Mouse (Mus musculus): ENCODE results near the gene Klhl12. TPM values are rescaled to one million over a fixed set of nuclear protein-coding genes. Genes with fewer than 3 reads are reported as not detected.

Gene Klhl12
- polyA plus RNA-seq, 1 experiment: 24.1 TPM

DNA sequence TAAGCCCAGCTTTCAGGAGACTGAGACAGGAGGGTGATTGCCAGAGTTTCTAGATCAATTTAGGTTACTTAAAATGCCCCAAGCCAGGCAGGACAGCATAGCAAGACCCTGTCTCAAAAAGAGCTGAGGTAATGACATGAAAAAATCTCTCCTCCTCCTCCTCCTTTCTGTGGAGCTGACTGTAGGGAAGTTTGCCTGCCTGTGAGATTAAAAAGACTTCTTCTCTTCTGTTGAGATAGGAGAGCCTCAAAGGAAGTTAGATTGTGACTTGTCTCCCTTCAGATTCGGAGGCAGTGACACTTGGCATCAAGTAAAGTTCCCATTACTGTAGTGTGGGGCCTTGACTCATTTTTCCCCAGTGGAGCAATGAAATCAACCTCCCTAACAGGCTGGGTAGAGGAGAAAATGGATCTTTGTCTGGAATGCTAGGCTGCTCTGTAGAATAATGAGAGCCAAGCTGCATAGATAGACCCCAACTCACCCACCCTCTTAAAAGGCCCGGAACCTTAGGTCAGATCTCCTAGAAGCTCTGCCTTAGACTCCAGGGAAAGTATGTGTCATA is 36.8 kb upstream of the Klhl12 start:
- TF ChIP-seq POLR2A (IDR thresholded peaks at IDR 0.05; ENCODE audit: borderline replicate concordance, control insufficient read depth, low read depth, low read length): no peak
- no peak for TF ChIP-seq CTCF (IDR thresholded peaks at IDR 0.05; ENCODE audit: control insufficient read depth, insufficient read depth, low read length)
- peaks cover 6% of the 10 kb centered on the region; the same call in 1 of the 2 replicates for H3K4me1 ChIP-seq (ENCODE audit: control insufficient read depth, insufficient read depth, low read length)
- 40% methylated on average over 2 of the region's 2 CpGs for WGBS
- H3K4me3 ChIP-seq (replicated peaks; ENCODE audit: control insufficient read depth, low read depth, low read length): no peak overlapping the region
- peak overlapping the region; percentile 53; the same call in 1 of the 2 replicates for H3K27ac ChIP-seq (ENCODE audit: control insufficient read depth, insufficient read depth, low read depth, low read length, poor library complexity)

DNA sequence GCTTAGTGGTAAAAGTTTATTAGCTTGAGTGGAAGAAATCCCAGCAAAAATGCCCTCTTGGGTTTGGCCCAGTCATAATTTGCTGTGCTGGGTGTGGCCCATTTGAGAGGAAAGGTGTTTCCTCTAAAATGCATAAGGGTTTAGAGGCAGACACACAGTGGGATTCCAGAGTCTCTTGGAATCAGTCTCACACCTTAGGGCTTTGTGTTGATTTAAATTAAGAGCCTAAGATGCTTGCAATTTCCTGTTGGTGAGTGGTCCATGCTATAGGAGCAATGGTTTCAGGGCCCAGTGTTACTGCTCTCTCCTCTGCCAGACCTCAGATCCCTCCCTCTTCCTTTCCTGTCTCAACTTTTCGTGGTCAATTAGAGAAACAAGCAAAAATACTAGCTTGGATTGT is 36.2 kb upstream of the Klhl12 start:
- Histone ChIP-seq H3K4me1 (ENCODE audit: control insufficient read depth, insufficient read depth, low read length) (peaks cover 6% of the 10 kb centered on the region; the same call in 1 of the 2 replicates), H3K27ac (ENCODE audit: control insufficient read depth, insufficient read depth, low read depth, low read length, poor library complexity) (peak overlapping the region; percentile 61; the same call in 1 of the 2 replicates), H3K4me3 (replicated peaks; ENCODE audit: control insufficient read depth, low read depth, low read length) (peak overlapping the region; percentile 40)
- TF ChIP-seq CTCF (IDR thresholded peaks at IDR 0.05; ENCODE audit: control insufficient read depth, insufficient read depth, low read length) (no peak), POLR2A (IDR thresholded peaks at IDR 0.05; ENCODE audit: borderline replicate concordance, control insufficient read depth, low read depth, low read length) (no peak)
- WGBS: 3% methylated on average over 1 of the region's 1 CpGs

DNA sequence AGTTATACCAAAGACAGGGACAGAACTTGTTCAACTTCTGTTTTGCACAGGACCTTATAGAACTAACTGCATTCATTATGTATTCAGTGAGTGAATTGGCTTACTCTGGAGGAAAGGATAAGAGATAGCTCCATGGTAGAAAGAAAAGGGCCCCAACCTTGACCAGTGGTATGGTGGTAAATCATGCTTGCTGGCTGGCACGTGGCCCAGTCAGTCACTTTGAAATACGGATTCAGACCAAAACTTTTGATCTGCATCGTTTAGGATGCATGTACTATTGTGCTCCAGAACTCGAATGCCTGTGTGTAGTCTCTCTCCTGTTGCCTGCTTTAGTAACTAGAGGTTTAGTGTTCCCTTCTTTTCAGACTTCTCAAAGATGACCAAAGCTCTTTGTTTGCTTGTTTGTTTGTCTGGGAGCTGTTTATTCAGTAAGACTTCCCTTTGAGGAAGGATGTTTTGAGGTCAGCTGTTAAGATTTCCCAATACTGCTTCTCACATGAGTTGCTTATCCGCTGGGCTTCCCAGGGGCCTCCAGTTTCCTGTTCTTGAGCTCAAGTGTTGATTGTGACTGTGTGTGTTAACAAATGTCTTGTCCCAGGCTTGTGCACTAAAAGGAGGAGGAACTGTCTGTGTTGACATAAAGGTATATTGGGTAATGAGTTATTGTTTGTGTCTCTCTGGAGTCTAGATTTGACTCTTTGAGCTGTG is 35.4 kb upstream of the Klhl12 start:
- WGBS: 5% methylated on average over 5 of the region's 5 CpGs
- Histone ChIP-seq H3K4me3 (replicated peaks; ENCODE audit: control insufficient read depth, low read depth, low read length) (peak overlapping the region; percentile 52), H3K27ac (ENCODE audit: control insufficient read depth, insufficient read depth, low read depth, low read length, poor library complexity) (peak overlapping the region; percentile 82; the same call in 1 of the 2 replicates)

DNA sequence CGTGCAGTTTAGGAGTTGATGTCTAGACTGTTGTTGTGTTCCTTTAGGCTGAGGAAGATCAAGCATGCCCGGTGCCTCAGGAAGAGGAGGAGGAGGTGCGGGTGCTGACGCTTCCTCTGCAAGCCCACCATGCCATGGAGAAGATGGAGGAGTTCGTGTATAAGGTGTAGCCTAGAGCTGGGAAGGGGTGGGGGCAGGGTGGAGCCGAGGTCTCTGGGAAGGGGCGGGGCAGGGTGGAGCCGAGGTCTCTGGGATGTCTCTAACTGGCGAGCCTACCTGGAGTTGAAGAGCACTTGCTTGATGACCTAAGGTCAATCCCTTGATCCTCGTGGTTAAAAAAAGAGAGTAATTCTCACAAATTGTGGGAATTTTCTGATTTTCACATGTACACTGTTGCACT is 31.4 kb upstream of the Klhl12 start:
- peak overlapping the region; percentile 50; the same call in 1 of the 2 replicates for H3K27ac ChIP-seq (ENCODE audit: control insufficient read depth, insufficient read depth, low read depth, low read length, poor library complexity)
- TF ChIP-seq CTCF (IDR thresholded peaks at IDR 0.05; ENCODE audit: control insufficient read depth, insufficient read depth, low read length) (no peak), POLR2A (IDR thresholded peaks at IDR 0.05; ENCODE audit: borderline replicate concordance, control insufficient read depth, low read depth, low read length) (no peak)
- peaks cover 6% of the 10 kb centered on the region; the same call in 1 of the 2 replicates for H3K4me1 ChIP-seq (ENCODE audit: control insufficient read depth, insufficient read depth, low read length)
- 66% methylated on average over 10 of the region's 10 CpGs for WGBS
- H3K4me3 ChIP-seq (replicated peaks; ENCODE audit: control insufficient read depth, low read depth, low read length): no peak overlapping the region

More for the DNA sequence above, 35.4 kb upstream of the Klhl12 start:
- TF ChIP-seq POLR2A (IDR thresholded peaks at IDR 0.05; ENCODE audit: borderline replicate concordance, control insufficient read depth, low read depth, low read length) (no peak), CTCF (IDR thresholded peaks at IDR 0.05; ENCODE audit: control insufficient read depth, insufficient read depth, low read length) (no peak)
- H3K4me1 ChIP-seq (ENCODE audit: control insufficient read depth, insufficient read depth, low read length): peaks cover 6% of the 10 kb centered on the region; the same call in 1 of the 2 replicates

DNA sequence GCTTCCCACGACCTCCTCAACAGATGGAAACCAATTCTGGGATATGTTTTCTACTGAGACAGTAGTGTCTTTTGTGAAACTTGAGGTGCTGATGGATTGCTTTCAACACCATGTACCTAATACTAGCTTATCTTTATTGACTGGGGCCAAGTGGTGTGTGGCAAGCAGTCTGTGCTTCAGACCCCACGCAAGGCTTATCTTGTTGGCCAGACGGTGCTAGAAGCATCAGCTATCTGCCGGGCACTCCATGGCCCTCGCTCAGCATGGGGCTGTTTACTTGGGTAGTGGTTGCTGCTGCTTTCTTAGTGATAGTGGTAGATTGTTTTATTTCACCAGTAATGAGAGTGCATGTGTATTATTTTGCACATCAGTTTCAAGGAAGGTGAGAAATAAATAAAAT is 29.0 kb upstream of the Klhl12 start:
- Histone ChIP-seq H3K4me1 (ENCODE audit: control insufficient read depth, insufficient read depth, low read length) (peaks cover 4% of the 10 kb centered on the region; the same call in 1 of the 2 replicates), H3K4me3 (replicated peaks; ENCODE audit: control insufficient read depth, low read depth, low read length) (no peak overlapping the region), H3K27ac (ENCODE audit: control insufficient read depth, insufficient read depth, low read depth, low read length, poor library complexity) (no peak overlapping the region)
- 60% methylated on average over 5 of the region's 5 CpGs for WGBS
- TF ChIP-seq POLR2A (IDR thresholded peaks at IDR 0.05; ENCODE audit: borderline replicate concordance, control insufficient read depth, low read depth, low read length) (no peak), CTCF (IDR thresholded peaks at IDR 0.05; ENCODE audit: control insufficient read depth, insufficient read depth, low read length) (no peak)

DNA sequence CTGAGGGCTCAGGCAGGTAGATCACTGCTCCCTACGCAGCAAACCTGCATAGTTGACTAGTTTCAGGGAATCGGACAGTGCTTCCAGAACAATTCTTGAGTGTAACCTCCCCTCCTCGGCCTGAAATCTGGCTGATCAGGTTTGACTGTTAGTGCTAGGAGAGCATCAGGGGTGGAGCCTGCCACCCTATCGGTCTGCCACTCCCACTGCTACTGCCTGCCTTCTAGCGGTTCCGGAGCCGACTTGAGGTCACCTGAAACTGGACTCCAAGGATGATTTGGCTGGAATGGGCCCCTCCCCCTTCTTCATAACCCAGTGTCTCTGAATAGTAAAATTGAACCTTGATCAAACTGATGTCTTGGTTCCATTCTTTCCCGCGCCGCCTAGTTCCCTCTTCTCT is 22.3 kb upstream of the Klhl12 start:
- 85% methylated on average over 10 of the region's 10 CpGs for WGBS
- H3K4me1 ChIP-seq (ENCODE audit: control insufficient read depth, insufficient read depth, low read length): no peaks in the 10 kb centered on the region
- no peak overlapping the region for H3K4me3 ChIP-seq (replicated peaks; ENCODE audit: control insufficient read depth, low read depth, low read length)
- H3K27ac ChIP-seq (ENCODE audit: control insufficient read depth, insufficient read depth, low read depth, low read length, poor library complexity): no peak overlapping the region
- no peak for TF ChIP-seq CTCF (IDR thresholded peaks at IDR 0.05; ENCODE audit: control insufficient read depth, insufficient read depth, low read length)
- TF ChIP-seq POLR2A (IDR thresholded peaks at IDR 0.05; ENCODE audit: borderline replicate concordance, control insufficient read depth, low read depth, low read length): no peak

DNA sequence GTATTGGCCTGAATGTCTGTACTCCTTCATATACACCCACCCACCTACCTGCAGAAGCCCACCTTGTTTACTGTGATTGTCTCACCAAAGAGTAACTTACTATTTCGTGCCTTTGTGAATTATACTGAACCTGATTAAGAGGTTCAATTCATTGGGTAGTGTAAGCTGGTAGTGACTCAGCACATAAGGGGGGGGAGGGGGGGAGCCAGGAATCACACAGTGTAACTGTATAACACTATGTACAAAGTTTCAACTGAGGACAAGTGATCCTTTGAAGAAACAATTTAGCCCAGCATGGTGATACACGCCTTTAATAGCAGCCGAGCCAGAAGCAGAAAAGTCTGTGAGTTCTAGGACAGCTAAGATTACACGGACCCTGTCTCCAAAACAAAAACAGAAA is 21.9 kb upstream of the Klhl12 start:
- WGBS: 82% methylated on average over 4 of the region's 4 CpGs
- no peak for TF ChIP-seq CTCF (IDR thresholded peaks at IDR 0.05; ENCODE audit: control insufficient read depth, insufficient read depth, low read length)
- no peak for TF ChIP-seq POLR2A (IDR thresholded peaks at IDR 0.05; ENCODE audit: borderline replicate concordance, control insufficient read depth, low read depth, low read length)
- no peaks in the 10 kb centered on the region for H3K4me1 ChIP-seq (ENCODE audit: control insufficient read depth, insufficient read depth, low read length)
- no peak overlapping the region for H3K4me3 ChIP-seq (replicated peaks; ENCODE audit: control insufficient read depth, low read depth, low read length)
- H3K27ac ChIP-seq (ENCODE audit: control insufficient read depth, insufficient read depth, low read depth, low read length, poor library complexity): no peak overlapping the region

DNA sequence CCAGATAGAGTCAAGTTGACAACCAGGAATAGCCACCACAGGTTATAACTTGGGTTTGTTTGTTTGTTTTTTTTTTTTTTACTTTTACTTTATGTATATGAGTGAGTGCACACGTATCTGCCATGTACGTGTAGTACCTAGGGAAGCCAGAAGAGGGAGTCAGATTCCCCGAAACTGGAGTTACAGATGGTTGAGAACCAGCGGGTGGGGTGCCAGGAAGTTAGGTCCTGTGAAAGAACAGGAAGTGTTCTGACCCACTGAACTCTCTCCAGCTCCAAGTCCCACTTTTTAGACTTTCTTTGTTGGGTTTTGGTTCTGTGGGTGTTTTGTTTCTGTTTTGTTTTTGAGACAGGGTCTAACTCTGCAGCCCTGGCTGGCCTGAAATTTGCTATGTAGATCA is 19.9 kb upstream of the Klhl12 start:
- Histone ChIP-seq H3K27ac (ENCODE audit: control insufficient read depth, insufficient read depth, low read depth, low read length, poor library complexity) (no peak overlapping the region), H3K4me1 (ENCODE audit: control insufficient read depth, insufficient read depth, low read length) (no peaks in the 10 kb centered on the region), H3K4me3 (replicated peaks; ENCODE audit: control insufficient read depth, low read depth, low read length) (no peak overlapping the region)
- TF ChIP-seq POLR2A (IDR thresholded peaks at IDR 0.05; ENCODE audit: borderline replicate concordance, control insufficient read depth, low read depth, low read length): no peak
- TF ChIP-seq CTCF (IDR thresholded peaks at IDR 0.05; ENCODE audit: control insufficient read depth, insufficient read depth, low read length): peak; percentile 47; the same call in 1 of the 2 replicates
- 27% methylated on average over 4 of the region's 4 CpGs for WGBS
